Mouse (Mus musculus): ENCODE measurements around the gene Map7d1. TPM values are rescaled to one million over a fixed set of nuclear protein-coding genes. Genes with fewer than 3 reads are reported as not detected.

The Map7d1 gene
- polyA plus RNA-seq, 1 experiment from 2014 or later: 20.9 TPM

GRCm38 (mm10) chr4:126217771-126218170 lies 38.4 kb downstream of the Map7d1 start:
- H3K4me3 ChIP-seq: no peak overlapping the region
- no peak overlapping the region for H3K4me2 ChIP-seq
- H3K4me1 ChIP-seq: no peaks in the 10 kb centered on the region
- WGBS (ENCODE audit: insufficient replicate concordance): 69% methylated on average over 6 of the region's 6 CpGs
- no peaks in the 10 kb centered on the region for H3K36me3 ChIP-seq
- H3K9me3 ChIP-seq (replicated peaks): no peaks in the 10 kb centered on the region
- H3K27ac ChIP-seq: no peak overlapping the region
- no peak overlapping the region for H3K9ac ChIP-seq
- H3K27me3 ChIP-seq (replicated peaks): no peaks in the 10 kb centered on the region
- ATAC-seq: no peak

- H3K36me3 ChIP-seq: no peaks in the 10 kb centered on the region
- peak overlapping the region; percentile 70; the same call in 1 of the 2 replicates for H3K27ac ChIP-seq
- no peaks in the 10 kb centered on the region for H3K9me3 ChIP-seq (replicated peaks)
- H3K4me2 ChIP-seq: peak overlapping the region; percentile 35
- H3K27me3 ChIP-seq (replicated peaks): 0 out of 2 replicates have a peak, but pooled peaks cover 3% of the 10 kb centered on the region
- ATAC-seq: peak; percentile 18; the same call in 1 of the 2 replicates
- 39% methylated on average over 6 of the region's 6 CpGs for WGBS (ENCODE audit: insufficient replicate concordance)
- peaks cover 48% of the 10 kb centered on the region for H3K4me1 ChIP-seq
- no peak overlapping the region for H3K4me3 ChIP-seq
- peak overlapping the region; percentile 39; the same call in 1 of the 2 replicates for H3K9ac ChIP-seq
These were observed 49.1 kb downstream of the Map7d1 start for GRCm38 (mm10) chr4:126207081-126207480.

GRCm38 (mm10) chr4:126205386-126205785 lies 50.8 kb downstream of the Map7d1 start:
- H3K36me3 ChIP-seq: peaks cover 5% of the 10 kb centered on the region
- H3K9me3 ChIP-seq (replicated peaks): no peaks in the 10 kb centered on the region
- 0 out of 2 replicates have a peak, but pooled peaks cover 3% of the 10 kb centered on the region for H3K27me3 ChIP-seq (replicated peaks)
- no peak overlapping the region for H3K4me2 ChIP-seq
- H3K27ac ChIP-seq: peak overlapping the region; percentile 27; the same call in 1 of the 2 replicates
- H3K4me1 ChIP-seq: peaks cover 53% of the 10 kb centered on the region
- no peak overlapping the region for H3K9ac ChIP-seq
- no peak for ATAC-seq
- no peak overlapping the region for H3K4me3 ChIP-seq
- WGBS (ENCODE audit: insufficient replicate concordance): 45% methylated on average over 1 of the region's 1 CpGs

- H3K27me3 ChIP-seq (replicated peaks): no peaks in the 10 kb centered on the region
- H3K4me2 ChIP-seq: no peak overlapping the region
- 62% methylated on average over 12 of the region's 12 CpGs for WGBS (ENCODE audit: insufficient replicate concordance)
- peaks cover 11% of the 10 kb centered on the region for H3K36me3 ChIP-seq
- no peaks in the 10 kb centered on the region for H3K9me3 ChIP-seq (replicated peaks)
- H3K9ac ChIP-seq: no peak overlapping the region
- H3K4me1 ChIP-seq: peaks cover 60% of the 10 kb centered on the region
- ATAC-seq: no peak
- no peak overlapping the region for H3K4me3 ChIP-seq
- H3K27ac ChIP-seq: peak overlapping the region; percentile 27; the same call in 1 of the 2 replicates
These were observed 51.4 kb downstream of the Map7d1 start for GRCm38 (mm10) chr4:126204661-126205230.

GRCm38 (mm10) chr4:126204016-126204415 lies 52.1 kb downstream of the Map7d1 start:
- peak overlapping the region; percentile 93 for H3K27ac ChIP-seq
- H3K4me3 ChIP-seq: no peak overlapping the region
- no peak overlapping the region for H3K9ac ChIP-seq
- 89% methylated on average over 8 of the region's 8 CpGs for WGBS (ENCODE audit: insufficient replicate concordance)
- H3K9me3 ChIP-seq (replicated peaks): no peaks in the 10 kb centered on the region
- peaks cover 67% of the 10 kb centered on the region for H3K4me1 ChIP-seq
- ATAC-seq: no peak
- no peaks in the 10 kb centered on the region for H3K27me3 ChIP-seq (replicated peaks)
- H3K36me3 ChIP-seq: peaks cover 18% of the 10 kb centered on the region
- H3K4me2 ChIP-seq: peak overlapping the region; percentile 90

GRCm38 (mm10) chr4:126203336-126203895 lies 52.7 kb downstream of the Map7d1 start:
- peaks cover 23% of the 10 kb centered on the region for H3K36me3 ChIP-seq
- peak overlapping the region; percentile 71 for H3K9ac ChIP-seq
- no peaks in the 10 kb centered on the region for H3K27me3 ChIP-seq (replicated peaks)
- H3K4me3 ChIP-seq: peak overlapping the region; percentile 80
- WGBS (ENCODE audit: insufficient replicate concordance): 71% methylated on average over 10 of the region's 10 CpGs
- H3K27ac ChIP-seq: peak overlapping the region; percentile 93
- no peak for ATAC-seq
- no peaks in the 10 kb centered on the region for H3K9me3 ChIP-seq (replicated peaks)
- H3K4me1 ChIP-seq: peaks cover 73% of the 10 kb centered on the region
- peak overlapping the region; percentile 90 for H3K4me2 ChIP-seq

GRCm38 (mm10) chr4:126202303-126203181 lies 53.6 kb downstream of the Map7d1 start, which contains the start of gene Thrap3:
TSS of gene Thrap3 (minus strand) at chr4:126202760.
- Histone ChIP-seq H3K4me3 (peak within 1 kb of the TSS; percentile 80), H3K36me3 (peaks cover 31% of the 10 kb centered on the region), H3K27me3 (replicated peaks) (no peaks in the 10 kb centered on the region), H3K4me1 (peaks cover 80% of the 10 kb centered on the region), H3K27ac (peak within 1 kb of the TSS; percentile 93), H3K9me3 (replicated peaks) (no peaks in the 10 kb centered on the region), H3K4me2 (peak within 1 kb of the TSS; percentile 90), H3K9ac (peak within 1 kb of the TSS; percentile 88)
- peak; percentile 97 for ATAC-seq
- under 1% methylated on average over 74 of the region's 75 CpGs for WGBS (ENCODE audit: insufficient replicate concordance)

- under 1% methylated on average over 28 of the region's 28 CpGs for WGBS (ENCODE audit: insufficient replicate concordance)
- Histone ChIP-seq H3K4me3 (peak overlapping the region; percentile 80), H3K4me2 (peak overlapping the region; percentile 90), H3K36me3 (peaks cover 39% of the 10 kb centered on the region), H3K4me1 (peaks cover 78% of the 10 kb centered on the region), H3K9me3 (replicated peaks) (no peaks in the 10 kb centered on the region), H3K9ac (peak overlapping the region; percentile 88), H3K27me3 (replicated peaks) (no peaks in the 10 kb centered on the region), H3K27ac (peak overlapping the region; percentile 93)
- no peak for ATAC-seq
These were observed 54.4 kb downstream of the Map7d1 start for GRCm38 (mm10) chr4:126201514-126202302.

GRCm38 (mm10) chr4:126200656-126201055 lies 55.5 kb downstream of the Map7d1 start:
- H3K36me3 ChIP-seq: peaks cover 47% of the 10 kb centered on the region
- peak overlapping the region; percentile 80 for H3K4me3 ChIP-seq
- ATAC-seq: no peak
- peak overlapping the region; percentile 88 for H3K9ac ChIP-seq
- peak overlapping the region; percentile 93 for H3K27ac ChIP-seq
- H3K27me3 ChIP-seq (replicated peaks): no peaks in the 10 kb centered on the region
- H3K9me3 ChIP-seq (replicated peaks): no peaks in the 10 kb centered on the region
- peaks cover 73% of the 10 kb centered on the region for H3K4me1 ChIP-seq
- H3K4me2 ChIP-seq: peak overlapping the region; percentile 90
- WGBS (ENCODE audit: insufficient replicate concordance): 37% methylated on average over 2 of the region's 2 CpGs

GRCm38 (mm10) chr4:126200036-126200435 lies 56.1 kb downstream of the Map7d1 start:
- WGBS (ENCODE audit: insufficient replicate concordance): 32% methylated on average over 1 of the region's 1 CpGs
- peaks cover 67% of the 10 kb centered on the region for H3K4me1 ChIP-seq
- H3K36me3 ChIP-seq: peaks cover 53% of the 10 kb centered on the region
- H3K27me3 ChIP-seq (replicated peaks): no peaks in the 10 kb centered on the region
- peak overlapping the region; percentile 88 for H3K9ac ChIP-seq
- peak overlapping the region; percentile 90 for H3K4me2 ChIP-seq
- H3K4me3 ChIP-seq: peak overlapping the region; percentile 80
- peak overlapping the region; percentile 93 for H3K27ac ChIP-seq
- no peaks in the 10 kb centered on the region for H3K9me3 ChIP-seq (replicated peaks)
- no peak for ATAC-seq

GRCm38 (mm10) chr4:126199556-126199955 lies 56.6 kb downstream of the Map7d1 start:
- H3K27me3 ChIP-seq (replicated peaks): no peaks in the 10 kb centered on the region
- peak overlapping the region; percentile 90 for H3K4me2 ChIP-seq
- H3K4me1 ChIP-seq: peaks cover 62% of the 10 kb centered on the region
- 38% methylated on average over 6 of the region's 6 CpGs for WGBS (ENCODE audit: insufficient replicate concordance)
- H3K36me3 ChIP-seq: peaks cover 57% of the 10 kb centered on the region
- 0 out of 2 replicates have a peak overlapping the region, but pooled peaks have one; percentile 7 for H3K27ac ChIP-seq
- no peaks in the 10 kb centered on the region for H3K9me3 ChIP-seq (replicated peaks)
- H3K9ac ChIP-seq: peak overlapping the region; percentile 88
- H3K4me3 ChIP-seq: peak overlapping the region; percentile 80
- no peak for ATAC-seq
